Mouse (Mus musculus) cerebellum, postnatal 4 days (tissue): ENCODE measurements around the gene Plpp3.

Source experiments
- DNase-seq, 2 experiments: peaks; one replicate each; pipeline ENCODE4 v3.0.0; 2022; ENCODE audit warnings: low spot score in 2 of 2, mixed read lengths in 1 of 2

The Plpp3 gene

DNA sequence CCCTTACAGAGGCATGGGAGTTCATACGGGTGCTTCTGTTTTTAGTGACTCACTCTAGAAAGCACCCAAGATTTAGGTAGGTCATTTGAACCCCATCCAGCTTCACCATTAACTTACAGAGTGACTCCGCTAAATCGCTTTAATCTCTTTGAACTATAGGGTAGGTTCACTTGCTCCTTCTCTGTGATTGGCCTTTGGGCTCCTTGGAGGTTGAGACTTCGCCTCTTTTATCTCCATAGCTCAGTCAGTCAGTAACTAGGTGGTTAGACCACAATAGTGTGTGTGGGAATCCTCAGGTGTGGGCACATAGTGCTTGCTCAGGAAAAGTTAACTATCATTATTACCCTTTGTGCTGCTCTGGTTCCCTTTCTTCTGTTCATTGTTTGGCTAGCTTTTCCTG, 33.7 kb downstream of the Plpp3 start:
- no peak for DNase-seq

DNA sequence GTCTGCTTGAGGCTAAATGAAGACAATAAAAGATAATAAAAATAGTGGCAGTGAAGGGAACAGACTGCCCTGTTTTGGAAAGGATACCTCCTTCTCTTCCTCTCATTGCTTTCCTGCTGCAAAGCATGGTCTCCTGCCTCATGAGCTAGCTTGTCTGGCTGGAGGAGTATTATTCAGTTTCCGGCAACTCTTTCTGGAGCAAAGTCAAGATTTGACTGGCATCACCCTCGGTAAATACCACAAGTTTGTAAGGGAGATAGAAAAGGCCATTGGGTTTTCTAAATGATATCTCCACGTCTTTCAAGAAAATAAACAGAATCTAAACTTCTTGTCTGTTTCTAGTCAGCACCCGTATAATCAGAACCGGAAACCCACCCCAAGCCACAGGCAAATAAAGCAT, 34.4 kb downstream of the Plpp3 start:
- DNase-seq, result no peak

DNA sequence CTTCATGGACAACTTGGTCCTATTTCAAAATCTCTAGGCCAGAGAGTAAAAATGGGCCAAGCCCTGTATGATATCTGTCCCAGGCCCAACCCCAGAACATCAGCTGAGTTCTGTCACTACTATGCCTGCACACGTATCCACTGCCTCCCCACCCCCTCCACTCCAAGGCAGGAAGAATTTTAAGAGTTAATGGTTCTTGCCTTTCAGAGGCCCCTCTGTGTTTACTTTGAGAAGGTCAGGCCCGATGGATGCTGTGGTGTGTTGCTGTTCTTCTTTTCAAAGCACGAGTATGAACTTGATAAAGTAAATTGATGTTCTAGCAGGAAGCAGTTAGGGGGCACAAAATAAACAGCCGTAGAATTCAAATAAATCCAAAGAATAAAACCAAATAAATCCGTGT, 35.5 kb downstream of the Plpp3 start:
- DNase-seq, result no peak

DNA sequence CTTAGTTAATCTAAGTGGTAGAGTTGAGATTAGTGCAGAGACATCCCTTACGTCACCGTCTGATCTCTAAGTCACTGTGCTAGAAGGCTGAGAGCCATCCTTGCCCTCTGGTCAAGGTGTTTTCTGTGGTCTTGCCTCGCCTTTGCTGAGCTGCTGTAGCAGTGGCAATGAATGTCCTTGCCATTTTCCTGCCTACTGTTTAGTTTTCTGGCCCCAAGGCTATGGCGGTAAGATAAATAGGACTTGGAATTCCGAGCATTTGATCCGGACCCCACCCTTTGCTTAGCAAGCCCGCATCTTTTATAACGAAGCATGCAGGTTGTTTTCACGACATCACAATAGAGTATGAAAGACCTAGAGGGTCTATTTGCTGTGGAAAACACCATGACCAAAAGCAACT, 38.1 kb downstream of the Plpp3 start:
- no peak for DNase-seq

DNA sequence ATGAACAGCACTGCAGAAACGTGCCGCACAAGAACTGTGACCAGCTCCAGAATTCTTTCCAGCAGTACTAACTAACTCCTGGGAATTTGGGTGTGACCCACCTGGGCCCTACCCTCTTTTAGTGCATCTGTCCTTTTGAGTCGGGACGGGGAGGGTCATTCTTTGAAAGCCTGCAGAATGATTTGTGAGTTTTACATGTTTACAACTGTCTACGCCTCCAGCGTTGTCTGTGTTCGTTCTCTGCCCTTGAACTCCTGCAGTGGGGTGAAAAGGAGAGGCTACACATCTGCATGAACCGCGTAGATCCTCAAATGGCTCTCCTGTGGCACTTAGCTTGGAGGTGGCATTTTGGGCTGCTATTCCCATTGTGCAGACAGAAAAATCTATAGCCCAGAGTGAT, 39.0 kb downstream of the Plpp3 start:
- DNase-seq, result no peak

DNA sequence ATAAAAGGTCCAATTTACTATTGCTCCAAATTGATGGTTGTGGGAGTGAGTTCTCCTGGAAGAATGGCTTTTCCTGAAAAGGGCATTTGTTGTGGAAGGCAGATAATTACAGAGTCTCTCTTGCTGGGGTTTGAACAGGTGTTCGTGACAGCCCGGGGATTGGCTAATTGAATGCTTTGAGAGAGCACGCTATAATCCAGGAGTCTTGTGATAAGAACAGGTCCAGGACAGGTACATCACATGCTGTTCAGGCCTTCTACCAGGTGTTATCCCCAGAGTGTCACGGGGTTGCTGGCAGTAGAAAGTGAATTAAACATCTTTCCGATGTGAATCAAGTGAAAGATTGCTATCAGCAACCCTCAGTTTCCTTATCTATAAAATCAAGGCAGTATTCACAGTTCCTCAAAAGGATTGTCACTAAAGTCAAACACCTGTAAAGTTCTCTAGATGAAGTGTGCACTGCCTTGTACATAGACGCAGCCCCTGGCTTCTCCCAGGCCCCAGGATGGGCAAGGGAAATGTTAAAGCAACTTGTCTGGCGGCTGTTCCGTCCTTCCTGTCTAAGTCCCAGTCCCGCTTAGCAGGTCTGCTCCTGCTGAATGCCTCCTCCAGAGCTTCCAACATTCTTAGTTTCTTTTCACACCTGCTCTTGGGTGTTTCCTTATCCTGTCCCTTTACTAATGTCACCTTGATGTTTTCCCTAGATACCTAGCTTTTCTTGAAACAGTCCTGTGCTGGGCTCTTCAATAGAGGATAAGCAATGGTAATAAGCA, 40.0 kb downstream of the Plpp3 start:
- no peak for DNase-seq

DNA sequence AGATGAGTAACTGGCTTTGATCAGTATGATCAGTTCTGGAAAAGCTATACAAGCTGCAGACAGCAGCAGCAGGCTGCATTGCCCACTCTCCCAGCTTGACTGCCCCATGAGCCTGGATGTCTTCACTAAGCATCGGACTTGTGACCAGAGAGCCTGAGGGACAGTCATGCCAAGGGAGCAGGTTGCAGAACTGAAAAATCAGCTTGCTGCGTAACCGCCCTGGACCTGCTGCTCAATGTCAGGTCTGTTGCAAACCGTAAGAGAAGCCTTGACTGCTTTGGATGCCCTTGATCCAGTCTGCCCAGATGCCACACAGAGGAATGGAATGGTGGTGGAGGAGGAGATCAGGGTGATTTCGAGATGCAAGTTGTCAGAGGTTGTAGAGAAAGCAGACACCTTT, 41.5 kb downstream of the Plpp3 start:
- no peak for DNase-seq

DNA sequence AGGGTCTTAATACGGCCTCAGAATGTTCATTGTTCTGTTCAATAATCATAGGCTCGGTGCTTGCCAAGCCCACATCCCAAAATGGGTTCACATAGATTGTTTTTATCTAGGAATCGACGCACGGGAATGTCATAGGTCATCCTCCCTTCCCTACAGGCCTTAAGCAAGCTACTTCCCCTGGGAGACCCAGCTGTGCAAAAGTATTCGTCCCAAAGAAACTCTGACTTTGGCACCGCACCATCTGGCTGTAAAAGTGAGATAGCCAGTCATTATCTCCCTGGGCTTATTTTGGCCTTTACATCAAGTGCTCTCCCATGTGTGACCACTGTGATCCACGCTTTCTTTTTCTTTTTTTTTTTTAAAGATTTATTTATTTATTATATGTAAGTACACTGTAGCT, 42.2 kb downstream of the Plpp3 start:
- no peak for DNase-seq

DNA sequence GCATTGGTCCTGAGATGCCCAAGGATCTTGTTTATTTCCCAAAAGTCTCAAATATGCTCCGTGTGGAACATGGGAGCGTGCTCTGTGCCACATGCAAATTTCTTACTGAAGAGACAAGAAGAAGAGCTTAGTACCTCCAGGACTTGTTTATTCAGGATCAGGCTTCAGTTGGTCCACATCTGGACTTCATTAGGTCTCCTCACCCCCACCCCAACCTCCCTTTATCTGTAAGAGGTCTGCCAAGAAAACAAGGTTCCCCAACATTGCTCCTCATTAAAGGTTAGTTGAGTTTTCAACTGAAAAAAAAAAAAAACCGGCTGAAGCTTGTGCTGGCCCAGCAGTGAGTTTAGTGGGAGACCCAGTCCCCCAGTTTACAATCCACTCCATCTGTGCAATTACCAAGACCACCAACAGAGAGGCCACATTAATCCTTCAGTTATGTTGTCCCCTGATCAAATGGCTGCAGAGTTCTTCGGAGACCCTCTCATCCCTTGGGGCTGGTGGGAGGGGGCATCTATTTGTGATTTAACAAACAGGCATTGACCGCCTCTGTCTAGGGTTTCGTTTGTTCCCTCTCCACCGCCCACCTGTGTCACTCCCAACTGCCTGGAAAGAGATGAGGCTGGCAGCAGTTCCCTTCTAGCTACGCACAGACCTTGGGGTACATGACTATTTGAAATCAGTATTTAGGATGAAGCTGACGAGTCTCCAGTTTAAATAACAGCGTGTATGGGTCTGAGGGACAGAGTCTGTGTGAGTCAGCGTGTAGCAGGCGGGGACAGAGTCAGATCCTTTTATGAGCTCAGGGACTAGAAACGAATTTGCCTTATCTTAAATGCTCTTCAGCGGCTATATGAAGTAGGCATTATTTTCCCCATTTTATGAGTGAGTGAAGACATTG, 43.7 kb downstream of the Plpp3 start:
- DNase-seq, result no peak

DNA sequence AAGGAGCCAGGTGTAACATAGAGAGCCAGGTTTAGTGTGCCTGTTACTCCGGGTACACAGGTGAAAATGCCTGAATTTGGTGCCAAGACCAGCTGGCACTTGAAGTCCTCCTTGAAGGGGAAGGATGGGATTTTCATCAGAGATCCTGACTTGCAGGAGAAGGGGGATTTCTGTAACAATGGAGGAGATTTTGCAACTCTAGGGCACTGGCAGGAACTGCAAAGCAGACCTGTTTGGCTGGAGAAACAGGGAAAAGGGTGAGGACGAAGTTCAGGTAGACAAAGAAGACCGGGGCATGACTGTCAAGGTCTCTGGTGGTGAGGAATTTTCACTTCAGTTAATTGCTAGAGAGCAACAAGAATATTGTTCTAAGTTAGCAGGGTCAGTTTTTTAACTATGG, 45.3 kb downstream of the Plpp3 start:
- DNase-seq, result no peak

DNA sequence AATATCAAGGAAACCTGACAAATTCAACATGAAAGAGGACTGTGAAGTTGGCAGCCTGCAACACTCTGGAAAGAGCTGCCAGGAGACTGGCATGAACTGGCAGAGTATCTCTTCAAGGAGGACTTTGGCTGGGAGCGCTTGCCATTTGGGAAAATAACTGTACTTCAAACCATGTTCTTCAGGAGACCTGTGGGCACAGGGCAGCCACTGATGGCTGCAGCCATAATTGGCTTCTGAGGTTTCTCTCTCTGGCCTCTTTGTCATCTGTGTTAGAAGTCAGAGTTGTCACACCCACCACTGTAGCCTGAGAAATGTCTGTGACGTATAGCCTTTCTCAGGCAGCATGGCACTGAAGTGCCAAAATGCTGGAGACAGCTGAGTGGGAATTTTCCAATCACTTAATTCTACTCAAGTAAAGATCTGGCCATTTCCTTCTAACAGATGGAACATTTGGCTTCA, 46.2 kb downstream of the Plpp3 start:
- peak in 1 of 2 experiments; percentile 38 for DNase-seq

DNA sequence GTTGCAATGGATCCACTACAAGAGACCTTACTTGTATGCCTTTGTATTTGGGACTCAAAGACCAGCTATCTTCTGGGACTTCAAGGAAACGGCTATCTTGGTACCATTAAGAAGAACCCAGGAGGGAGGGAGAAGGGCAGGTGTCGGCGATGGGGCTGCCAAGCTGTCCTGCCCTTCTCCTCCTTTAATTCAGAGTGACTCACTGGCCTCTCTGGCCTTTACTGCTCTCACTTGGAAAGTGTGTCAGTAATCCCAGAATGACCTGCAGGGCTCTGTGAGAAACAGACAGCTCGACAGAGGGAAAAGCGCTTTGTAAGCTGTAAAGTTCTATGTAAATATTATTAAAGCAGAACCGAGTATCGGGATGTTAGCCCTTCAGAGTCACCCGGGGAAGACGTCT, 46.9 kb downstream of the Plpp3 start:
- DNase-seq, result no peak

DNA sequence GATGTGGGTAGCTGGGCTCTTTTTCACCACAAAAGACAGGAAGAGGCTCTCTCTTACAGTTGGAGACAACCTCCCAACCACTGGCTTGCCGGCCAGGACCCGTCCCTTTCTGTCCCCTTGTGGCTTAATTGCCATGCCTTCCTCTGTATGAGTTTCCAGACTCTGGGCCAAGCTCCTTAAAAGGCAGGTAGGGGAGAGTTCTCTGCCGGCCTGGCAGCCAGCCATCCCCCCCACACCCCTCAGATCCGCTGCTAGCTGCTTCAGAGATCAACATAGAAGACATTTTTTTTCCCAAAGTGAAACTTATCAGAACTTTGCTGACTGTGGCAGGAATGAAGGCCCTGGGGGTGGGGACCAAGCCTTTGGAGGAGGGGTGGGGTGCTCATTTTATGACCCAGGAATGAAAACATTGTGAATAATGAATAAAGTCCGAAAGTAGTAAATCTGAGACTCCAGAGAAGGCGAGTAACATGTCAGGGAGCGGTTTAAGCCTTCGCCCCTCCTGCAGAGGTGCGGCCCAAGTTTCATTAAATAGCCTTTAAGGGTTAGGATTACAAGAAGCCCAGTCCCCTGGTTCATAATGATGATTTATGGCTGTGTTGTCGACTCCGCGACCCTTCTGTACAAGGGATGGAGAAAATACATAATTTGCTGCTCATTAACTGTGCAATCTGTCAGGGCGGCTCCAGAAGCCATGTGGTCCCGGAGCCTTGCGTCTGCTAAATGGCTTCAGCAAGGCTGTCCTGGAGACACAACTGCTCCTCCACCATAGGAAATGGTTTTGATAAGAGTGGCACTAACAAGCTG, 48.1 kb downstream of the Plpp3 start:
- no peak for DNase-seq

DNA sequence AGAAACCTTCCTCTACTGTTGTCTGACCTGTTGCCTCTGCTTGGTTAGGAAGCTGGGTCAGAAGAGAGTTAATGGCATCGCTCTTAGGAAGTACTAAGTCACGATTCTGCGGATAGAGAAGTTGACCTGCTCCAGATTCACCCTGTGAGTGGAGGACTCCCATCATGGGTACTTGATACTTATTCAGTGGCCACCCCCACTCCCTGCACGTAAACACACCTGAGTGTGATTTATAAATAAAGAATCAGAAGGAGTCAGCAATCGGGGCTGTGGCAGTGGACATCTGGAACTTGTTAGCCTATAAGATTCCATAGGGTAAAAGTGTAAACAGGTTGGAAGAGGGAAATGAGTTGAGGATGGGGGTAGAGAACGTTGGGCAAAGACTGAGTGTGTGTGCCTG, 49.0 kb downstream of the Plpp3 start:
- no peak for DNase-seq

DNA sequence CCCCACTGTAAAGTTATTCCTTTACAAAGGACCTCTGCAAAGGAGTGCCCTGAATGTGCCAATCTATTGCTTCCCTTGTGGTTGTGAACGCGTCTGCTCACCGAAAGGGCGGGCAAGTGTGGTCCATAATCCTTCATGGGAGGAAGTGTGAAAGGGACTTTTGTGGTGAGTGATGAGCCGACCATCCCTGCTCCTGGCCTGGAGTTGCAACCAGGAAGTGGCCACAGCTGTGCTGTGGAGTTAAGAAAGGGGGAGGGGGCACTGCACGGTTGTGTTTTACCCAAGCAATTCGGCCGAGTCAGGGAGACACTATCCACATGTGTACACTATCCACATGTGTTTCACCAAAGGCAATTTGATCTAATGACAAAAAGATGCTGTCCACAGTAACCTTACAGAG, 49.8 kb downstream of the Plpp3 start:
- DNase-seq, result no peak

DNA sequence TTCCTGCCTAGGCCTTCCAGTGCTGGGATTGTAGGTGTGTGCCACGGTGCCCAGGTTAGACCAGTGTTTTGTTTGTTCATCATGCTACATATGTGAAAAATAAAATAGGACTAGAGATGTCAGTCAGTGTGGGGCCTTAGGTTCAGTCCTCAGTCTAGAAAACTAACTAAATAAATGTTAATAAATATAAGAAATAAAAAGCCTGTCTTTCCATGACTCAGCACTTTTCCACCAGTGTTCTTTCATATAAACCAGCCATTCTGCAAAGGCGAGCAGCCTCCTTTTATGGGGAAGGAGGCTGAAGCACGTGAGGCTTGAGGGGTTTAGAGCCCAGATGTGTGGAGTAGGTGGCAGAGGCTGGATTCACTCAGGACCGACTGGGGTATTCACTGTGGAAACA, 50.5 kb downstream of the Plpp3 start:
- no peak for DNase-seq

DNA sequence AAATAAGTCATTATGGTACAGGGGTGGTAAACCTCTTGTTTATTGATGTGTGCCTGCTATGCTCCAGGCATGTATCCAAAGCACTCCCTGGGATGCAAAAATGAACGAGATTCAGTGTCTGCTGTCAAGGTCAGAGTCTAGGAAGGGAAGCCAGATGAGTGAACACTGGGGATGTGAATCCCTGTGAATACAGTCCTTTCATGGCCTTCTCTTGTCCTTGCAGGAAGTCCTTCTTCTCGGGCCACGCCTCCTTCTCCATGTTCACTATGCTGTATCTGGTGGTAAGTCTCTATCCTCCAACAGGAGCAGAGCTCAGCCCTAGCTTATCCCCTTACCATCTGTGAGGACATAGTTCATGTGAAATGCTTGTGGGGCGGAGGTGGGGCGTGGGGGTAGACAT, 51.8 kb downstream of the Plpp3 start:
- DNase-seq, result no peak

DNA sequence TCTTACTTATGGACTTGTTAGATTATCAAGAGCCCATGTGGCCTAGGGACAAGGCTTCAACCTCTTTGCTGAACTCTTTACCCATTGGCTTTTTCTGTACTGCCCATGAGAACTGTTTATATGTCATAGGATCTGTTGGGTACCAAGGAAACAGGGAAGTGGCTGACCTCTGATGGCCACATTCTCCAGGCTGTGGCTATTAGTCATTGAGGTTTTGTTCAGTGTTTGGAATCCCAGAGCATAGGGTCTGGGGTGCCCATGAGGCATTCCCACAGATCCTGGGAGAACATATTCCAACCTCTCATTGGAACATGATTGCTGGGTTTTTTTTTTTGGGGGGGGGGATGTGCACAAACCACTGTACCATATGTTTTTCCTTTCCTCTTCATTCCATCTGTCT, 56.2 kb downstream of the Plpp3 start:
- no peak for DNase-seq

DNA sequence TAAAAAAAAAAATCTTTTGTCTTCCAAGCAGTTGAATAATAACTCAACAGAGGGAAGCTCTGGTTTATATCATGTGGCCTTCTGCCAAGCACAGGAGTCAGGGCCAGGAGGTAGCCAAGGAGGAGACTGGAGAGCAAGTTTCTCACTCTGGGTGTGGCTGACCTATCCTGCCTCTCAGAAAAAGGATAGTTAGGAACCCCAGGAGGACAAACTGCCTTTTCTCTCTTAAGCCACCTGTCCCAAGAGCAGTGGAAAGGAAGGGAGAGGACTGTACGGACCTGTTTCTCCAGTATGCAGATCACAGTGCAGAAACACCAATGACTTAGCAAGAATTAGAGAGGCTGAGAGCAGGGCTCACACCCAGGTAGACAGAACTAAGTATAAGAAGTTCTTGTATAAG, 57.3 kb downstream of the Plpp3 start:
- DNase-seq, result no peak

DNA sequence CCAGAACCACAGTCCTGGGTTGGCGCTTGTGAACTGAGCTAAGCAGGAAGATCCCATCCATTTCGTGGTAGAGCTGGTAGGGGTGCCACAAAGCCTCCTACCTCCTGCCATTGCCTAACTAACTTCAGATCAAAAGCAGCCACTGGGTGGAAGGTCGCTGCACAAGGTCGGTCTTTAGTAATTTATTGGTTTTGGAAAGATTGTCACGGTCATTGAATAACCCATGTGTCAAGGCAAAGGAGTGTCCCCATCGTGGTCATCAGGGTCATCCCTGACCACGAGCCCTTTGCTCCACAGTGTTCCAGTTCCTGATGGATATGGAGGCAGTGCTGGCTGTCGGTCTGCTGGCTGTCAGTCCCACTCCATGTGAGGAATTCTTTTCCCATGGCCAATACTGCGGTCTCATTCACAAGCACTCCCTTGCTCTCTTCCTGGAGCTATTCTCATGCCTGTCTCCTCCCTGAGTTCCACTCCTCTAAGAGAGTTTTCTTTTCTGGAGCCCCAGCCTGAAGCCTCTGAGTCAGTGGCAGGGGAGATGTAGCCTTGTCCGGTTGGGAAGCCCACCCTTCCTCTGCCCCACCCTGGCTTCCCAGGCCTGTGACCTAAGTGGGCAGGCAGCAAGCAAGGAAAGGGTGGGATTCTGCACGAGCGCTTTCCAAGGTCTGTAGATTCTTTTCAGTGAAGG, 58.7 kb downstream of the Plpp3 start:
- DNase-seq, result no peak

DNA sequence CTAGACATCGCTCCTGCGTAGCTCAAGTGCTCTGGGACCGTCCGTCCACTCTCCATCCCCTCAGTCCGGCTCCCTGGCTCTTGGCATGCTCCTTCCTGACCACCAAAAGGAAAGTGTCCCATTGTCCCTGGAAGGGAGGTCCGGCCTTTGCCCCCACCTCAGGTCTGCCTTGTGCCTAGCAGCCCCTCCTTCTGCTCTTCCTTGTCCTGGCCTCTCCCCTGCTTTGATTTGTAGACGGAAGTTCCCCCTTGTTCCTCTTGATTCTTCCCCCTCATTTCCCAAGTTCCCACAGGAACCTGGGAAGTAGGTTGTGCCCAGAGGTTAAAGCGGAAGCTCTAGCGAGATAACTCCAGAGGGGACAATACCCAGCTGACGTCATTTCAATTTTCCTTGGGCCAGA, 61.1 kb downstream of the Plpp3 start:
- DNase-seq, result no peak

DNA sequence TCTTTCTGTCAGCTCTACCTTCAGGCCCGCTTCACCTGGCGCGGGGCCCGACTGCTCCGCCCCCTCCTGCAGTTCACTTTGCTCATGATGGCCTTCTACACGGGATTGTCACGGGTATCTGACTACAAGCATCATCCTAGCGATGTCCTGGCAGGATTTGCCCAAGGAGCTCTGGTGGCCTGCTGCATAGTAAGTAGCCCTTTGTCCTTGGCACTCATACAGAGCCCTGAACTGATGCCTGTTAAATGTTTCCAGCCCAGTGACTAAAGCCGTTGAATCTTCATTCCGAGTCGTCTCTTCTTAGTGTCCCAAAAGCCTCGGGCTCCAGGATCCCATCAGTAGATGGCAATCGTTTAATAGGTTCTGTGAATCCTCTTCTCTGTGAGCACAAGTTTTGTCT, 62.2 kb downstream of the Plpp3 start:
- peak in 1 of 2 experiments; percentile 35 for DNase-seq
